Mouse (Mus musculus): ENCODE data around the gene Plscr2. TPM values are rescaled to one million over a fixed set of nuclear protein-coding genes. Genes with fewer than 3 reads are reported as not detected.
A peak's percentile ranks its signal among the peaks of the same experiment; 100 is the strongest.

Plscr2 gene
- total and polyA plus RNA-seq, 3 experiments, result 0.11 to 0.19 TPM; not detected in 1

- TF ChIP-seq RCOR1 (IDR thresholded peaks at IDR 0.05; ENCODE audit: low read depth, low read length), result peak; percentile 77
These were observed 25.8 kb downstream of the Plscr2 start (continued) for GRCm38 (mm10) chr9:92301213-92301612.

GRCm38 (mm10) chr9:92305075-92305474 is 29.7 kb downstream of the Plscr2 start:
- H3K9me3 ChIP-seq (replicated peaks; ENCODE audit: insufficient read depth, low read length), result no peaks in the 10 kb centered on the region
- H3K4me1 ChIP-seq (ENCODE audit: control insufficient read depth in 1 of 2, insufficient read depth in 2 of 2, low read length in 2 of 2), result peaks cover 16 to 23% of the 10 kb centered on the region in 2 experiments
- no peak overlapping the region for H3K9ac ChIP-seq (ENCODE audit: control insufficient read depth, low read depth, low read length, poor library complexity, severe bottlenecking)
- no peaks in the 10 kb centered on the region for H3K79me2 ChIP-seq (ENCODE audit: control insufficient read depth, insufficient read depth, low read length, poor library complexity)
- no peaks in the 10 kb centered on the region for H3K27me3 ChIP-seq (ENCODE audit: control insufficient read depth in 1 of 2, insufficient read depth in 2 of 2, low read length in 2 of 2)
- no peak overlapping the region for H3K4me3 ChIP-seq (ENCODE audit: control insufficient read depth in 1 of 2, insufficient read depth in 1 of 2, low read depth in 2 of 2, low read length in 2 of 2)
- H3K27ac ChIP-seq (ENCODE audit: control insufficient read depth, low read depth, low read length), result no peak overlapping the region
- no peak for DNase-seq (ENCODE audit: low read depth, low spot score)
- peaks cover 0 to 21% of the 10 kb centered on the region in 2 experiments; a peak in 2 of 4 replicates for H3K36me3 ChIP-seq (ENCODE audit: control insufficient read depth in 1 of 2, insufficient read depth in 2 of 2, low read length in 2 of 2)
- TF ChIP-seq MYB (IDR thresholded peaks at IDR 0.05; ENCODE audit: low read depth, low read length), result no peak
- no peak for TF ChIP-seq CHD1 (IDR thresholded peaks at IDR 0.05; ENCODE audit: low read depth, low read length)
- TF ChIP-seq TCF12 (IDR thresholded peaks at IDR 0.05; ENCODE audit: low read depth, low read length), result no peak
- TF ChIP-seq MXI1 (IDR thresholded peaks at IDR 0.05; ENCODE audit: low read depth, low read length), result no peak
- TF ChIP-seq TBP (IDR thresholded peaks at IDR 0.05; ENCODE audit: low read depth, low read length), result no peak
- no peak for TF ChIP-seq RAD21 (IDR thresholded peaks at IDR 0.05; ENCODE audit: low read depth, low read length)
- TF ChIP-seq POLR2AphosphoS5 (IDR thresholded peaks at IDR 0.05; ENCODE audit: borderline replicate concordance, low read depth, low read length), result no peak
- TF ChIP-seq USF1 (IDR thresholded peaks at IDR 0.05; ENCODE audit: low read depth, low read length), result no peak
- no peak for TF ChIP-seq ZKSCAN1 (IDR thresholded peaks at IDR 0.05; ENCODE audit: low read depth, low read length)
- TF ChIP-seq POLR2AphosphoS2 (IDR thresholded peaks at IDR 0.05; ENCODE audit: low read length), result no peak
- no peak for TF ChIP-seq CHD2 (IDR thresholded peaks at IDR 0.05; ENCODE audit: low read length)
- no peak for TF ChIP-seq JUND (IDR thresholded peaks at IDR 0.05; ENCODE audit: low read depth, low read length)
- TF ChIP-seq NRF1 (IDR thresholded peaks at IDR 0.05; ENCODE audit: insufficient read depth, low read depth, low read length, poor library complexity, severe bottlenecking), result no peak
- TF ChIP-seq EP300 (IDR thresholded peaks at IDR 0.05; ENCODE audit: low read depth in 1 of 2, low read length in 2 of 2), result no peak
- no peak for TF ChIP-seq SIN3A (IDR thresholded peaks at IDR 0.05; ENCODE audit: low read length)

GRCm38 (mm10) chr9:92305620-92306220 is 30.3 kb downstream of the Plscr2 start:
- no peaks in the 10 kb centered on the region for H3K27me3 ChIP-seq (ENCODE audit: control insufficient read depth in 1 of 2, insufficient read depth in 2 of 2, low read length in 2 of 2)
- H3K36me3 ChIP-seq (ENCODE audit: control insufficient read depth in 1 of 2, insufficient read depth in 2 of 2, low read length in 2 of 2), result peaks cover 0 to 17% of the 10 kb centered on the region in 2 experiments; a peak in 2 of 4 replicates
- no peak overlapping the region for H3K27ac ChIP-seq (ENCODE audit: control insufficient read depth, low read depth, low read length)
- no peak for DNase-seq (ENCODE audit: low read depth, low spot score)
- no peaks in the 10 kb centered on the region for H3K79me2 ChIP-seq (ENCODE audit: control insufficient read depth, insufficient read depth, low read length, poor library complexity)
- H3K9me3 ChIP-seq (replicated peaks; ENCODE audit: insufficient read depth, low read length), result no peaks in the 10 kb centered on the region
- H3K4me1 ChIP-seq (ENCODE audit: control insufficient read depth in 1 of 2, insufficient read depth in 2 of 2, low read length in 2 of 2), result peaks cover 11 to 17% of the 10 kb centered on the region in 2 experiments
- no peak overlapping the region for H3K4me3 ChIP-seq (ENCODE audit: control insufficient read depth in 1 of 2, insufficient read depth in 1 of 2, low read depth in 2 of 2, low read length in 2 of 2)
- no peak overlapping the region for H3K9ac ChIP-seq (ENCODE audit: control insufficient read depth, low read depth, low read length, poor library complexity, severe bottlenecking)
- TF ChIP-seq NELFE (IDR thresholded peaks at IDR 0.05; ENCODE audit: low read depth, low read length), result no peak

Data from MEL (cell line).